Mouse (Mus musculus): ENCODE measurements at regions not wholly inside any gene's neighbourhood (a gene's known extent, or its start where the extent isn't known, plus 50 kb on each side); places are given as distances from the start of the nearest gene placed in this dataset.

- no peak for DNase-seq (ENCODE audit: low read depth in 1 of 2, low spot score in 2 of 2)
- Histone ChIP-seq H3K27ac (ENCODE audit: insufficient read depth, low read length) (no peak overlapping the region), H3K4me1 (ENCODE audit: control insufficient read depth, insufficient read depth, insufficient read length) (no peaks in the 10 kb centered on the region; the same call in 1 of the 2 replicates), H3K4me3 (ENCODE audit: extremely low read depth, insufficient read depth, insufficient read length) (no peak overlapping the region), H3K36me3 (ENCODE audit: control insufficient read depth, insufficient read depth, low read length) (no peaks in the 10 kb centered on the region), H3K27me3 (ENCODE audit: control insufficient read depth, insufficient read depth, low read length) (no peaks in the 10 kb centered on the region)
- 81% methylated on average over 2 of the region's 2 CpGs for WGBS
- no peak for TF ChIP-seq POLR2A (IDR thresholded peaks at IDR 0.05; ENCODE audit: low read depth, low read length)
- TF ChIP-seq CTCF (IDR thresholded peaks at IDR 0.05; ENCODE audit: extremely low read depth, insufficient read depth, insufficient read length, insufficient replicate concordance), result no peak
These were observed 179.4 kb downstream of the Ktn1 start for GRCm38 (mm10) chr14:47827623-47828022.

- WGBS, result 92% methylated on average over 10 of the region's 10 CpGs
- no peaks in the 10 kb centered on the region for H3K27me3 ChIP-seq (ENCODE audit: control insufficient read depth, insufficient read depth, low read length)
- no peaks in the 10 kb centered on the region for H3K36me3 ChIP-seq (ENCODE audit: control insufficient read depth, insufficient read depth, low read length)
- H3K4me1 ChIP-seq (ENCODE audit: control insufficient read depth, insufficient read depth, insufficient read length), result no peaks in the 10 kb centered on the region; the same call in 1 of the 2 replicates
- DNase-seq (ENCODE audit: low read depth in 1 of 2, low spot score in 2 of 2), result no peak
- no peak overlapping the region for H3K27ac ChIP-seq (ENCODE audit: insufficient read depth, low read length)
- no peak overlapping the region for H3K4me3 ChIP-seq (ENCODE audit: extremely low read depth, insufficient read depth, insufficient read length)
- TF ChIP-seq POLR2A (IDR thresholded peaks at IDR 0.05; ENCODE audit: low read depth, low read length), result no peak
- TF ChIP-seq CTCF (IDR thresholded peaks at IDR 0.05; ENCODE audit: extremely low read depth, insufficient read depth, insufficient read length, insufficient replicate concordance), result no peak
These were observed 185.4 kb downstream of the Ktn1 start for GRCm38 (mm10) chr14:47833696-47834095.

GRCm38 (mm10) chr14:47835408-47835807 lies 187.2 kb downstream of the Ktn1 start:
- no peak for DNase-seq (ENCODE audit: low read depth in 1 of 2, low spot score in 2 of 2)
- 92% methylated on average over 4 of the region's 4 CpGs for WGBS
- TF ChIP-seq CTCF (IDR thresholded peaks at IDR 0.05; ENCODE audit: extremely low read depth, insufficient read depth, insufficient read length, insufficient replicate concordance), result no peak
- TF ChIP-seq POLR2A (IDR thresholded peaks at IDR 0.05; ENCODE audit: low read depth, low read length), result no peak
- H3K4me3 ChIP-seq (ENCODE audit: extremely low read depth, insufficient read depth, insufficient read length), result no peak overlapping the region
- H3K36me3 ChIP-seq (ENCODE audit: control insufficient read depth, insufficient read depth, low read length), result no peaks in the 10 kb centered on the region
- H3K4me1 ChIP-seq (ENCODE audit: control insufficient read depth, insufficient read depth, insufficient read length), result no peaks in the 10 kb centered on the region
- H3K27me3 ChIP-seq (ENCODE audit: control insufficient read depth, insufficient read depth, low read length), result no peaks in the 10 kb centered on the region
- H3K27ac ChIP-seq (ENCODE audit: insufficient read depth, low read length), result no peak overlapping the region

- no peak overlapping the region for H3K4me3 ChIP-seq (ENCODE audit: extremely low read depth, insufficient read depth, insufficient read length)
- 66% methylated on average over 6 of the region's 6 CpGs for WGBS
- peaks cover 3% of the 10 kb centered on the region; the same call in 1 of the 2 replicates for H3K4me1 ChIP-seq (ENCODE audit: control insufficient read depth, insufficient read depth, insufficient read length)
- H3K36me3 ChIP-seq (ENCODE audit: control insufficient read depth, insufficient read depth, low read length), result no peaks in the 10 kb centered on the region
- no peaks in the 10 kb centered on the region for H3K27me3 ChIP-seq (ENCODE audit: control insufficient read depth, insufficient read depth, low read length)
- no peak for DNase-seq (ENCODE audit: low read depth in 1 of 2, low spot score in 2 of 2)
- TF ChIP-seq CTCF (IDR thresholded peaks at IDR 0.05; ENCODE audit: extremely low read depth, insufficient read depth, insufficient read length, insufficient replicate concordance) (no peak), POLR2A (IDR thresholded peaks at IDR 0.05; ENCODE audit: low read depth, low read length) (no peak)
- H3K27ac ChIP-seq (ENCODE audit: insufficient read depth, low read length), result no peak overlapping the region
These were observed 191.4 kb downstream of the Ktn1 start for GRCm38 (mm10) chr14:47839493-47840215.

GRCm38 (mm10) chr14:47844366-47844765 lies 196.1 kb downstream of the Ktn1 start:
- no peak overlapping the region for H3K4me3 ChIP-seq (ENCODE audit: extremely low read depth, insufficient read depth, insufficient read length)
- H3K36me3 ChIP-seq (ENCODE audit: control insufficient read depth, insufficient read depth, low read length), result no peaks in the 10 kb centered on the region
- TF ChIP-seq POLR2A (IDR thresholded peaks at IDR 0.05; ENCODE audit: low read depth, low read length) (no peak), CTCF (IDR thresholded peaks at IDR 0.05; ENCODE audit: extremely low read depth, insufficient read depth, insufficient read length, insufficient replicate concordance) (no peak)
- H3K4me1 ChIP-seq (ENCODE audit: control insufficient read depth, insufficient read depth, insufficient read length), result peaks cover 3% of the 10 kb centered on the region; the same call in 1 of the 2 replicates
- no peaks in the 10 kb centered on the region for H3K27me3 ChIP-seq (ENCODE audit: control insufficient read depth, insufficient read depth, low read length)
- no peak overlapping the region for H3K27ac ChIP-seq (ENCODE audit: insufficient read depth, low read length)
- no peak for DNase-seq (ENCODE audit: low read depth in 1 of 2, low spot score in 2 of 2)
- WGBS, result 85% methylated on average over 1 of the region's 1 CpGs

GRCm38 (mm10) chr14:47848861-47849260 lies 200.6 kb downstream of the Ktn1 start:
- no peak for TF ChIP-seq POLR2A (IDR thresholded peaks at IDR 0.05; ENCODE audit: low read depth, low read length)
- no peak for TF ChIP-seq CTCF (IDR thresholded peaks at IDR 0.05; ENCODE audit: extremely low read depth, insufficient read depth, insufficient read length, insufficient replicate concordance)

GRCm38 (mm10) chr14:47856280-47856765 lies 208.1 kb downstream of the Ktn1 start:
- no peaks in the 10 kb centered on the region for H3K27me3 ChIP-seq (ENCODE audit: control insufficient read depth, insufficient read depth, low read length)
- WGBS, result 93% methylated on average over 7 of the region's 7 CpGs
- DNase-seq (ENCODE audit: low read depth in 1 of 2, low spot score in 2 of 2), result no peak
- no peaks in the 10 kb centered on the region for H3K4me1 ChIP-seq (ENCODE audit: control insufficient read depth, insufficient read depth, insufficient read length)
- TF ChIP-seq POLR2A (IDR thresholded peaks at IDR 0.05; ENCODE audit: low read depth, low read length) (no peak), CTCF (IDR thresholded peaks at IDR 0.05; ENCODE audit: extremely low read depth, insufficient read depth, insufficient read length, insufficient replicate concordance) (no peak)
- no peak overlapping the region for H3K27ac ChIP-seq (ENCODE audit: insufficient read depth, low read length)
- H3K4me3 ChIP-seq (ENCODE audit: extremely low read depth, insufficient read depth, insufficient read length), result no peak overlapping the region
- H3K36me3 ChIP-seq (ENCODE audit: control insufficient read depth, insufficient read depth, low read length), result no peaks in the 10 kb centered on the region

More at GRCm38 (mm10) chr14:47848861-47849260, 200.6 kb downstream of the Ktn1 start:
- DNase-seq (ENCODE audit: low read depth in 1 of 2, low spot score in 2 of 2), result no peak
- Histone ChIP-seq H3K4me1 (ENCODE audit: control insufficient read depth, insufficient read depth, insufficient read length) (no peaks in the 10 kb centered on the region), H3K36me3 (ENCODE audit: control insufficient read depth, insufficient read depth, low read length) (no peaks in the 10 kb centered on the region), H3K27ac (ENCODE audit: insufficient read depth, low read length) (no peak overlapping the region), H3K4me3 (ENCODE audit: extremely low read depth, insufficient read depth, insufficient read length) (no peak overlapping the region), H3K27me3 (ENCODE audit: control insufficient read depth, insufficient read depth, low read length) (no peaks in the 10 kb centered on the region)
- WGBS, result 86% methylated on average over 4 of the region's 4 CpGs

Measured in spleen, adult 2 months (tissue).